Mouse (Mus musculus) layer of hippocampus, adult 9-11 months (tissue): ENCODE results near the gene Cebpg.
A peak's percentile ranks its signal among the peaks of the same experiment; 100 is the strongest.

Experiments used
- DNase-seq: peaks from one replicate; pipeline ENCODE4 v3.0.0; 2022

Gene Cebpg

DNA sequence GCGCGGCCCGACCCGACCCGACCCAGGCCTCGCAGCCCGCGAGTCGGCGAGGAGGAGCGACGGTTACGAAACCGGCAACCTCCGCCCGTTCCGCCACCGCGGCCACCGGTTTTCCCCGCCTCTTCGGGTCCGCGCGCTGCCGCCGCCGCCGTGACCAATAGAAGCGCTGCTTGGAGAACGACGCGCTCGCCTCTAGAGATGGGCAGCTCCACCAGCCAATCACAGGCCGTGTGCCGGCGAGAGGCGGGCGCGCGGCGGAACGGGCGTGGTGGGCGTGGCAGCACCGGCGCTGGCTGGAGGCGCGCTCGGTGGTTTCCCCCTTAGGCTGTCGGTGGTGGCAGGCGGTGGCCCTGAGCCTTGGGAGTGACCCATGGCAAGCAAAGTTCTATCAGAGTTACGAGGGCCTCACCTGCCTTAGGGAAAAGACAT lies at the start of gene Cebpg:
Gene Cebpg, minus strand, starts transcription at position 138 of the 429 bp plus-strand sequence.
- peak; percentile 97 for DNase-seq

DNA sequence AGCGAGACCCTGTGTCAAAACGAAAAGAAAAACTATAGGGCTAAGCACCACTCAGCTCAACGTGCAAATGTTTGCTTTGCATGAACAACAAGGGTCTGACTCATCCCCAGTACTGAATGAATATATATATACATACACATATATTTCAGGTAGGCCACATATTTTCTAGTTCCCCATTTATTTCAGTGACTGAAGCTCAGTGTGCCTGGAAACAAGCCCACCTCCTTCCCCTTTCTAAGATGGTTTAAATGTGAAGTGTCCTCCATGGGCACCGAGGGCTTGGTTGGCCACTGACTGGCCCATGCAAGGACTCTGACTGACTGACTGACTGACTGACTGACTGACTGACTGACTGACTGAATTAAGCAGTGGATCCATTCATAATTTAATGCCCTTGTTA lies 43.2 kb upstream of the Cebpg start:
- no peak for DNase-seq

DNA sequence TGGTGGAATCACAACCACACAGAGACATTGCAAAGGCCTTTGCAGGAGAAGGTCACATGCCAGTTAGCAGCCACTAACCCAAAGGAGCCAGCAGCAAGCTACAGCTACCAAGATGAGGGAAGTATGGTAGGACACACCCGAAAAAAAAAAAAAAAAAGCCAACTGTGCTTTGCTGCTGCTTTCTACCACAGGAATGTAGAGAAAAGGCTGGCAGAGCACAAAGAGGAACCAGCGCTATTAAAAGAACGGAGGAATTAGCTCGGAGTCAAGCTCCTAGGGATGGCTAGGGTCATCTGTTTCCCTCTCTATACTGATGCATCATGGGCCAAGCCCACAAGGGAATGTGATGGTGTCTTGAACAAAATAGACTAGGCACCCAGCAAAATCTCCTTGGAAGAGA lies 42.4 kb upstream of the Cebpg start:
- DNase-seq, result peak; percentile 66

DNA sequence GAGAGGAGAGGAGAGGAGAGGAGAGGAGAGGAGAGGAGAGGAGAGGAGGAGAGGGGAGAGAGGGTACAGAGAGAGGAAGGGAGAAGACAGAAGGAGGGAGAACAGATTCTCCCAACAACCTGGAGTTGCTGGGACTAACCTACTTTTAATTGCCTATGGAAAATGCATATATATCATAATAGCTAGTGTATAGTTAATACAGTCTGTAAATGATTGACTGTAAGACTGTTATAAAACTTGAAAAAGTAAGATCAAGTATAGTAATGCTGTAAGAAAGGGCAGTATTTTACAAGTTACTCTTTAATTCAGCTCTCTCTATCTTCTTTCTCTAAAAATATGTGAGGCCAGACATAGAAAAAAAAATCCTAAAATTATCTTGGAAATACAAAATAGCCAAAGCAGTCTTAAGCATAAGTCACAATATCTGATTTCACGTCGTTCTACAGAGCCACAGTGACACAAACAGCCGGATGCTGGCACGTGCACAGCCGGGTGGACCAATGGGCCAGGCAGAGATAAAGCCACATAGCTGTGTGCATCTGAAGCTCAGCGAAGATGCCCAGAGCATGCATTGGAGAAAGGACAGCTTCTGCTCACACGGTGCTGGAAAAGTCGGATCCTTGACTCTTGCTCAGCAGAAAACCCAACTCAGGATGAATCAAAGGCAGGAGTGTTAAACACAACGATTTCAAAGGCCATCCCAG lies 38.8 kb upstream of the Cebpg start:
- DNase-seq, result no peak

DNA sequence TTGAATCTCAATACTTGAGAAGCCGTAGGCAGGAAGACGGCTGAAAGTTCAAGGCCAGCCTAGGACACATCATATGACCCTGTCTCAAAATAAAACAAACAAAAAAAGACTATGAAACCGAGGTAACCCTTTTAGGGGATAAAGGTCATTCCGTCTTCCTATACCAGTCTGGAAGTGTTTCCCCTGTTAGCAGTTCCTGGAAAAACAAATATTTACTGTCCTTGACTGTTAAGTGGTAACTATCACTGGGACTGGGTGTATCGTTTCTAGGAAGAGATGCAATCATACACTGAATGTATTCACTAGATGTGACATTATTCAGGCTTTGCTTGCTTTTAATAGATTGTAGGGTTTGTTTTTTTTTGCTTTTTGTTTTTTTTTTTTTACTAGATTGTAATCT lies 34.2 kb upstream of the Cebpg start:
- DNase-seq, result no peak

- DNase-seq, result peak; percentile 40
Measured at GRCm38 (mm10) chr7:35086271-35086861, 30.0 kb upstream of the Cebpg start.

DNA sequence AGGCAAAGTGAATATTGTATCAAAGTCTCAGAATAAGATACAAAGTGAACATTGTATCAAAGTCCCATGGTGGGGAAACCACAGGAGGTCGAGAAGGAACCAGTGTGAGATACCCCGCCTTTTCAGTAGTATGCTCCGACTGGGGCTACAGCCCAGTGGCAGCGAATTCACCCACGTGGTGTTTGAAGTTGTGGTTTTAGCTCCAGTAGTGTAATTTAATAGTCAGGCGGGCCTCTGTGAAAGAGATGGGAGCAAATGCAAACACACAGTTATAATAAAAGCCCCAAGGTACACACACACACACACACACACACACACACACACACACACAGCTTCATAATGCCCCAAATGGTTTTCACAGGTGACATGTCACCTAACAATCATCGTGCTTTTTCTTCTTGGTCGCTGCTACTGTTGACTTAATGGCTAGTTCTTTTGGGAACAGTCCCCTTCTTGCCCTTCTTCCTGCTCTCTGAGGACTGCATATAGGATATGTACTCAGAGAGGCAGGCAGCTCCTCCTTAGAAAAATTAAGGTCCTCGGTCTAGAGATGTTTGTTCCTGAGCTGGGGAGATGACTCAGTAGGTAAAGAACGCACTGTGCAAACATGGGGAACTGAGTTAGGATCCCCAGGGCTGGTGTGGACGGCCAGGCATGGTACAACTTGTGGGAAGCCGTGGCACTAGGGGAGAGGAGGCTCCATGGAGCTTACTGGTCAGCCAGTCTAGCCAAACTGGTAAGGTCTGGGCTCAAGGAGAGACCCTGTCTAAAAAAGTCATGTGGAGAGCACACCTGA lies 28.4 kb upstream of the Cebpg start:
- no peak for DNase-seq

- no peak for DNase-seq
Measured at GRCm38 (mm10) chr7:35081406-35082104, 25.2 kb upstream of the Cebpg start.

DNA sequence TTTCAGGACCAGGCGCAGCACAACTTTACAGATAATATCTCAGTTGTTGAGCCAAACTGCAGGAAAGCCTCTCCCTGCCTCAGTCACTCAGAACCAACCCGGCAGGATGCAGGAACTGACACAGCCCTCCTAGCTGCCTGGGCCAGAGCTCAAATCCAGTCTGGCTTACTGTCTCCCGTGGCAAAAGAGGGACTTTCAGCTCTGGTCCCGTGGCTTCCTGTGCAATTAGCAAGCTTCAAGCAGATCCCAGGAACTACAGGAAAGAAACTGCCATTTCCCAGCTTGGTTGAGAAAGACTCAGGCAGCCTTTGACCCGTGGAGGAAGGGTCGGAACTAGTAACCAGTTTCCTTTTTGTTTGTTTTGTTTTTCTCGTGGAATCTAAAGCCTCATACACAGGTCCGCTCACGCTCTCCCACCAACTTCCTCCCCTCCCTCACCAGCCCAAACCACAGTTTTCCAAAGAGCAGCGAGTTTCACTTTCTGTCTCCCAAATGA lies 24.5 kb upstream of the Cebpg start:
- DNase-seq, result no peak

- DNase-seq, result no peak
Measured at GRCm38 (mm10) chr7:35076645-35077044, 20.3 kb upstream of the Cebpg start.

DNA sequence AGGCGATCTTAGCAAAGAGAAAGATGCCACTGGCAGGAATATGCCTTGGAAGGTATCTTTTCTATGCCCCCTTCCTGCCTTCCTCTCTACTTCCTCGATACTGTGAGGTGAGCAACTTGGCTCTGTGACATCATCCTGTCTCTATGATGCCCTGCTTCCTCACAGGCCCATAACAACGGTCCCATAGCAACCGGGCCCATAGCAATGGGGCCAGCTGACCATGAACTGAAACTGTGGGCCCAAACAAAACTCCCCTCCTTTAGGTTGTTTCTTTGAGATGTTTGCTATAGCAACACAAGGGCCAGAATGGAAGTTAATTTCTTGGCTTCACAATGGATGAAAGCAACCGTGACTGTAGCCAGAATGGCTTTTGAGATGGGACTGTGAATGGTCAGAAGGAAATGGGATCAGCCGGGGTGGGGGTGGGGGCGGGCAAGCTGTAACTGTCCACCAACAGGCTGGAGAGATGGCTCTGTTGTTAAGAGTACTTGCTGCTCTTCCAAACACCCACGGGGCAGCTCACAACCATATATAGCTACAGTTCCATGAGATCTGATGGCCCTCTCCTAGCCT lies 10.4 kb upstream of the Cebpg start:
- no peak for DNase-seq

- DNase-seq, result no peak
Measured at GRCm38 (mm10) chr7:35065958-35066357, 9.6 kb upstream of the Cebpg start.

GRCm38 (mm10) chr7:35064286-35065258 lies 8.2 kb upstream of the Cebpg start:
- peak; percentile 88 for DNase-seq

- DNase-seq, result no peak
Measured at GRCm38 (mm10) chr7:35059467-35059866, 3.1 kb upstream of the Cebpg start.

- DNase-seq, result no peak
Measured at GRCm38 (mm10) chr7:35058329-35058728, 2.0 kb upstream of the Cebpg start.

- no peak for DNase-seq
Measured at GRCm38 (mm10) chr7:35057569-35057968, 1.2 kb upstream of the Cebpg start.

GRCm38 (mm10) chr7:35056999-35057398 lies 626 bp upstream of the Cebpg start:
- DNase-seq, result no peak

DNA sequence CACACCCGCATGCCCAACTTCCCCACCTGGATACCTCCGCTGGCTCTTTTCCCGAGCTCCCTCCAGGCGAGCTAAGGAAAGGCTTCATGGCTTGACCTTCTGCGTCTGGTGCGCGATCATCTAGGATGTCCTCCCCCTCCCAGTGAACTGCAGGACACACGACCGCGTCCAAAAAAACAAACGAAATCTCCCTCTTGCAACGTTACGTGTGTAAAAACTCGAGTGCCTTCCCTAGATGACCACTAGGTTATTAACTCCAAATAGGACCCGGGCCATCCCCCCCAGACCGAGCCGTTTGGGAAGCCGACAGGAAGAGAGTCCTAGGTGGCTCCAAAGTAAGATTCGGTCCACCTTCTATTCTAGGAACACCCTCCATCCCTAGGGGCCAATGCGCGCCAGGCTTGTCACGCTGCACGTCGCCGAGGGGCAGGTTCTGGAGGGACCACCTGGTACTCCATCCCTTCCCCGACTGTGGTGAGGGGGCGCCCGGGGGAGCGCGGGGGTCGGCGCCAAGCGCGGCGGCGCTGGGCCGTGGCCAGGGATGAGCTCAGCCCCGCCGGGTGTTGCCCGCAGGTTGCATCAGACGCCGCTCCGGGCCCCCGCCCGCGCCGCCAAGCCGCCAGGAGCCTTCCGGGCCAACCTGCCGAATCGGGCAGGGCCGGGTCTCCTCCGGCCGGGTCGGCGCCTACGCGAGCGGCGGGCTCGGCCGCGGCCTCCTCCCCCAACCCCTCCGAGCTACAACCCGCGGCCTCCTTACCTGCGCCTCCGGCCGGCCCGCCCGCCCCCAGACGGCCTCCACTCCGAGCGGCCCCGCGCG lies 546 bp downstream of the Cebpg start:
- DNase-seq, result peak; percentile 69

- DNase-seq, result no peak
Measured at GRCm38 (mm10) chr7:35054977-35055618, 1.3 kb downstream of the Cebpg start.

DNA sequence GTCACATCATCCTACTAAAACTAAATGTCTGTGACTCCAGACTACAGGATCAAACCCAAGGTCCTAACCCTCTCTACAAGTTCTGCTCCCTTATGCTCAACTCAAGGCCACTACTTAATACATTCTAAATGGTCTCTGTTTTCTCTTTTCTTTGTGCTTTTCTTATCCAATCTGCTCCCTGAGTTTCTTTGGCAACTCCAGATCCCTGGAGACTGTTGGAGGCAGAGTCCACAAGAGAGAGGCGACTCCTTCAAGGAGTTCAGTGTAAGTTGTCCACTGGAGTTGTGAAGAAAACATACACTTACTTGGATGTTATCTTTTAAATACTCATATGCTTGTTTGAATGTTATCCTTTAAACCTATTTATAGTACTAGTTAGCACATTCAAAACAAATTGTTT lies 2.1 kb downstream of the Cebpg start:
- no peak for DNase-seq
